Mouse (Mus musculus) heart, adult 2 months (tissue): Measurements from ENCODE around the gene Apol9a.
"Not testable (repeated sequence)": the region's sequence is repeated elsewhere in the genome, so short reads cannot be mapped to it uniquely, and the experiment has no call there.

Experiments
- CTCF ChIP-seq: fragments of 200-600 bp; IDR thresholded peaks from 2 replicates; pipeline ENCODE4 v1.8.1; 2022; ENCODE audit warnings: antibody characterized with exemption, mild to moderate bottlenecking, moderate library complexity
- EP300 ChIP-seq: fragments of 200-500 bp; IDR thresholded peaks from 2 replicates; pipeline ENCODE4 v1.6.1; 2011; ENCODE audit warnings: low read depth, low read length, control low read depth; ENCODE audit not compliant: insufficient read depth
- POLR2A ChIP-seq: fragments of 200-500 bp; IDR thresholded peaks from 2 replicates; pipeline ENCODE4 v1.6.1; 2011; ENCODE audit warnings: mild to moderate bottlenecking, low read depth, low read length, control low read depth; ENCODE audit not compliant: insufficient read depth

DNA sequence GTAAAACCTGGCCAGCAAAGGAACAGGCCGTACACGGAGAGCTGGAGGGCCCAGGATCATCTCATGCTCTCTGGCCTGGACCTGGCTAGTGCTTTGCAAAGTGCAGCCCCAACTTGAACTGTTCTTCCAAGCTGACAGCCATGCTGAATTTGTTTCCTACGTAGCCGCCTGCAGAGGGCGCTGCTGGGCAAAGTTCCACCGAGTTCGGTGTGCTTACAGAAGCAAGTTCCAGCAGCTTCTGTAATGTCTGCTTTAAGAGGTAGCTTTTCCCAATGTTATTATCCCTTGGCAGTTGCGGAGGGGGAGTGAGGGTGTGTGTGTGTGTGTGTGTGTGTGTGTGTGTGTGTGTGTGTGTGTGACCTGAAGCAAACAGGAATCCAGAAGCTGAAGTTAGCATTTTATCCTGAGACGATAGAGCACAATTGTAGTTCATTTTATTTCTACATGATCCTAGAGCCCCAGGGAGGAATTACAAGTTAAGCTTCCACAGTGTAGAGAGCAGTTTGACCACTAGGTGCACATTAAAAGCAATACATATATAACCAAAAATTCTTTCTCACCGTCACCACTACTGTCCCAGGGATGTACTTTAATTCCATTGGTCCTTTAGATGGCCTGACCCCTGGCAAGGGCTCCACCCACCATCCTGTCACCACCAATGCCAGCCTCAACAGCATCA lies 5.9 kb upstream of the Apol9a start:
- TF ChIP-seq EP300, CTCF, POLR2A: not testable (repeated sequence)
